Mouse (Mus musculus) lung, postnatal 0 days (tissue): Measurements from ENCODE around the gene Cdh5.

Experiments
- CTCF ChIP-seq: IDR thresholded peaks from 2 replicates; pipeline ENCODE4 v1.5.1; 2016; ENCODE audit warnings: antibody characterized with exemption, mild to moderate bottlenecking
- EP300 ChIP-seq: IDR thresholded peaks from 2 replicates; pipeline ENCODE4 v1.6.1; 2016; ENCODE audit warnings: antibody characterized with exemption, mild to moderate bottlenecking, control low read depth

- TF ChIP-seq CTCF (no peak), EP300 (no peak)
Observed at GRCm38 (mm10) chr8:104184905-104185304, 83.5 kb downstream of the Cdh5 start.
